Comparison of ENCODE assay signal across 8 mouse cellular contexts in the genomic region with DNA sequence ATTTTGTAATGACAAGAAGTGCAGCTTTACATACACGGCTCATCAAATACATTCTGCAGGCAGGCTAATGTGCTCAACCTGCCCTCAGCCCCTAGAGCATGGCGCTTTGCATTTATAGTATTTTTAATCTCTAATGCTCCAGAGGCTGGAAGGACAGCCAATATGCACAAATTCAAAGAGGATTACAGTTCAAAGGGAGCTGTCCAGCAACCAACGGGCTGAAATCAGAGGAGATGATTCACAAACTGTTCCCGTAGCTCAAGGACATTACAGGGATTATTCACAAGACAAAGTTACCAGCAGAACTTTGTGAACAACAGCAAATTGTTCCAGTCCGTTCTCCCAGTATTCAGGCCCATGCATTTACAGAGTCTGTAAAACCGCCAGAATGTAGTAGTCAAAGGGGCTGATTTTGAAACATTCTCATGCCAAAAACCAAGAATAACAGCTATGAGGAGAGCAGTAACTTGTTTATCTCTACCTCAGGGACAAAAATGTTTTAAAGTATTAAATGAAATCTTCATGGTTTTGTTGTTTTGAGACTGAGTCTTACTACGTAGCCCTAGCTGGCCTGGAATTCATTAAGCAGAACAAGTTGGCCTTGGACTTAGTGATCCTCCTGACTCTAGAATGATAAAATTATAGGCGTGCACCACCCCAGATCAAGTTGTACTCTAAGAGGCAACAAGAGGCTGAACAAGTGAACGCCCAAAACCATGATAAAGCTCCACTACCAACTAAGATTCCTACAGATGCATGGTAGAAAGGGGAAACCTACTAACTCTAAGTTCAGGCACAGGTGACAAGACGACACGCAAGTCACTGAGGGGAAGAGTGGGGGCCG. TPM values are rescaled to one million over a fixed set of nuclear protein-coding genes. Genes with fewer than 3 reads are reported as not detected.
DNase-seq lines count a peak whose midpoint lies in the region; ATAC-seq and TF ChIP-seq lines count a peak whose summit lies in the region.

No protein-coding gene starts in this region.

- intact Hi-C loops in heart, postnatal 36 days (cut with DNase I): no loop called here

- no peak overlapping the region for H3K9ac ChIP-seq in limb, embryonic 15.5 days
- H3K9ac ChIP-seq in neural tube, embryonic 12.5 days: peak overlapping the region; percentile 82

- H3K27me3 ChIP-seq in thymus, adult 2 months (ENCODE audit: control insufficient read depth, insufficient read depth, low read length): no peaks in the 10 kb centered on the region; the same call in 1 of the 2 replicates
- peaks cover 14% of the 10 kb centered on the region for H3K27me3 ChIP-seq in embryonic facial prominence, embryonic 10.5 days (replicated peaks; ENCODE audit: low read depth, poor library complexity, severe bottlenecking)
- H3K27me3 ChIP-seq in limb, embryonic 15.5 days: peaks cover 22% of the 10 kb centered on the region
- 0 out of 2 replicates have a peak, but pooled peaks cover 4% of the 10 kb centered on the region for H3K27me3 ChIP-seq in neural tube, embryonic 12.5 days (replicated peaks)

- H3K4me1 ChIP-seq in thymus, adult 2 months (replicated peaks; ENCODE audit: control insufficient read depth, insufficient read depth, low read length): no peaks in the 10 kb centered on the region
- peaks cover 15% of the 10 kb centered on the region for H3K4me1 ChIP-seq in embryonic facial prominence, embryonic 10.5 days
- peaks cover 7% of the 10 kb centered on the region for H3K4me1 ChIP-seq in limb, embryonic 15.5 days
- peaks cover 6% of the 10 kb centered on the region for H3K4me1 ChIP-seq in neural tube, embryonic 12.5 days

- peak overlapping the region; percentile 57 for H3K4me2 ChIP-seq in limb, embryonic 15.5 days
- peak overlapping the region; percentile 71 for H3K4me2 ChIP-seq in neural tube, embryonic 12.5 days (replicated peaks)

- no peak for ATAC-seq in limb, embryonic 15.5 days (ENCODE audit: insufficient number of reproducible peaks, low FRiP score, low TSS enrichment, low read depth)
- ATAC-seq in neural tube, embryonic 12.5 days (ENCODE audit: low FRiP score, low read depth): no peak; the same call in 1 of the 2 replicates
- ATAC-seq in monocyte, adult 5-6 weeks (replicated peaks; ENCODE audit: insufficient number of reproducible peaks, low FRiP score, low TSS enrichment, poor library complexity, severe bottlenecking): no peak

- H3K36me3 ChIP-seq in thymus, adult 2 months (ENCODE audit: control insufficient read depth, insufficient read depth, low read length): no peaks in the 10 kb centered on the region
- no peaks in the 10 kb centered on the region for H3K36me3 ChIP-seq in embryonic facial prominence, embryonic 10.5 days (replicated peaks)
- no peaks in the 10 kb centered on the region for H3K36me3 ChIP-seq in limb, embryonic 15.5 days
- no peaks in the 10 kb centered on the region for H3K36me3 ChIP-seq in neural tube, embryonic 12.5 days

- H3K27ac ChIP-seq in thymus, adult 2 months (ENCODE audit: control insufficient read depth, insufficient read depth, low read length): no peak overlapping the region
- H3K27ac ChIP-seq in embryonic facial prominence, embryonic 10.5 days (replicated peaks): peak overlapping the region; percentile 81
- no peak overlapping the region for H3K27ac ChIP-seq in limb, embryonic 15.5 days
- H3K27ac ChIP-seq in neural tube, embryonic 12.5 days: no peak overlapping the region

- H3K4me3 ChIP-seq in thymus, adult 2 months (ENCODE audit: control insufficient read depth, insufficient read depth, low read length): no peak overlapping the region
- peak overlapping the region; percentile 82 for H3K4me3 ChIP-seq in embryonic facial prominence, embryonic 10.5 days
- peak overlapping the region; percentile 46 for H3K4me3 ChIP-seq in limb, embryonic 15.5 days
- peak overlapping the region; percentile 80 for H3K4me3 ChIP-seq in neural tube, embryonic 12.5 days

- TF ChIP-seq CTCF in thymus, adult 2 months (IDR thresholded peaks at IDR 0.05; ENCODE audit: borderline replicate concordance, control insufficient read depth, extremely low read depth, insufficient read depth, low read length, poor library complexity): no peak

- H3K9me3 ChIP-seq in embryonic facial prominence, embryonic 10.5 days: no peaks in the 10 kb centered on the region
- H3K9me3 ChIP-seq in limb, embryonic 15.5 days: no peaks in the 10 kb centered on the region
- H3K9me3 ChIP-seq in neural tube, embryonic 12.5 days: no peaks in the 10 kb centered on the region

- 34% methylated on average over 12 of the region's 12 CpGs for WGBS in thymus, adult 2 months
- WGBS in embryonic facial prominence, embryonic 10.5 days: 25% methylated on average over 12 of the region's 12 CpGs
- WGBS in limb, embryonic 15.5 days: 21% methylated on average over 12 of the region's 12 CpGs
- WGBS in neural tube, embryonic 12.5 days: 21% methylated on average over 12 of the region's 12 CpGs

- no peak for TF ChIP-seq POLR2A in thymus, adult 2 months (IDR thresholded peaks at IDR 0.05; ENCODE audit: control insufficient read depth, extremely low read depth, insufficient read depth, low read length, poor library complexity)

- DNase-seq in thymus, postnatal 0 days (ENCODE audit: low spot score): peak; percentile 5
- DNase-seq in thymus, adult 2 months: no peak
- DNase-seq in embryonic facial prominence, embryonic 10.5 days (ENCODE audit: low spot score): peak; percentile 62
- DNase-seq in heart, postnatal 36 days: peak; percentile 8 to 27
- DNase-seq in layer of hippocampus, postnatal 36 days: no peak

RNA-seq across cellular contexts. Expression of a gene that starts 0.6 kb away (rescaled TPM):
- polyA plus RNA-seq in thymus, postnatal 0 days (2015; fragmentation: Nextera tagmentation; extraction: Ambion mirVana): 0.40 and 0.48 TPM in 2 replicates
- 0.31 and 0.55 TPM in 2 replicates for polyA plus RNA-seq in thymus, adult 2 months (2012; rRNA removed)
- 8.9 and 9.0 TPM in 2 replicates for polyA plus RNA-seq in embryonic facial prominence, embryonic 10.5 days (2016; fragmentation: Nextera tagmentation; extraction: Ambion mirVana)
- under 1 TPM; 0.87 to 0.97 TPM for total RNA-seq in heart, postnatal 36 days (2021)
- polyA plus RNA-seq in limb, embryonic 15.5 days (2015; fragmentation: Nextera tagmentation; extraction: Ambion mirVana): 1.7 and 1.8 TPM in 2 replicates
- 21.2 and 24.1 TPM in 2 replicates for polyA plus RNA-seq in neural tube, embryonic 12.5 days (2016; fragmentation: Nextera tagmentation; extraction: Ambion mirVana)
- total RNA-seq in layer of hippocampus, postnatal 36 days (2021): 10 to 100 TPM; 66.5 to 71.3 TPM
- 0.32 to 2.3 TPM in 2 of 3 replicates, not detected in the other for total RNA-seq in monocyte, adult 5-6 weeks (2017)

Comparison
In these comparisons a context has a peak if more than half of its experiments do, and no peak if none do; other contexts are left out.
1. DNase-seq: peak in thymus, postnatal 0 days (single experiment), embryonic facial prominence, embryonic 10.5 days (single experiment) and heart, postnatal 36 days (2 of 2); none in thymus, adult 2 months (single experiment) and layer of hippocampus, postnatal 36 days (0 of 2).